8 mouse cellular contexts compared by ENCODE assay signal in the genomic region with DNA sequence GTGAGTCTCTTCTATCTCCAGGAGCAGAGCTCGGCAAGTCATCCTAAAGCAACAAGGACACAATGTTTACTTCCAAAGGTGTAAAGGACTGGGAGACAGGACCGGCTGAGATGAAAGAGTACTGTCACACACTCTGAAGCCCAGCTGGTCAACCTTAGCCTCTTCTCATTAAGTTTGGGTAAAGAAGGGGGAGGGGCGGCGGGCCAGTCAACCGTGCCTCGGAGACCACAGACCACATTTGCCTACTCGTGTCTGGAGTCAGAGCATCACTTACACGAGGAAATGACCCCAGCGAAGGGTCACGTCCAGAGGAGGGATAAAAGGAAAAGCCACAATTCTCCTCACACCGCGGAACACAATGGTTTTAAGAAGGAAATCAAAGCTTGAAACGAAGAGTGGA. TPM values are rescaled to one million over a fixed set of nuclear protein-coding genes. Genes with fewer than 3 reads are reported as not detected.
A peak's percentile ranks its signal among the peaks of the same experiment; 100 is the strongest.
DNase-seq lines count a peak whose midpoint lies in the region; ATAC-seq lines count a peak whose summit lies in the region.

No protein-coding gene starts in this region.

- no peak for ATAC-seq in heart, embryonic 11.5 days (replicated peaks; ENCODE audit: insufficient number of reproducible peaks, low FRiP score, low TSS enrichment)
- no peak for ATAC-seq in hindbrain, embryonic 12.5 days (ENCODE audit: low FRiP score)

- 0 out of 2 replicates have a peak, but pooled peaks cover 2% of the 10 kb centered on the region for H3K36me3 ChIP-seq in heart, embryonic 11.5 days (ENCODE audit: control insufficient read depth, insufficient read depth, low read length)
- no peaks in the 10 kb centered on the region for H3K36me3 ChIP-seq in hindbrain, embryonic 12.5 days
- 0 out of 2 replicates have a peak, but pooled peaks cover 3% of the 10 kb centered on the region for H3K36me3 ChIP-seq in midbrain, embryonic 10.5 days

- no peak for DNase-seq in heart, adult 18-20 months
- DNase-seq in Muller cell, postnatal 12 days (ENCODE audit: inconsistent ontology term), result peak; percentile 27
- peak; percentile 57 for DNase-seq in midbrain, embryonic 10.5 days (ENCODE audit: low spot score)
- no peak for DNase-seq in left cerebral cortex, adult 8-10 months (ENCODE audit: low spot score in 2 of 2)
- DNase-seq in cerebellum, adult 8-10 months, result no peak
- no peak for DNase-seq in frontal cortex, adult 2 months (ENCODE audit: extremely low spot score in 1 of 2, low spot score in 1 of 2)

- peak overlapping the region; percentile 92 for H3K4me2 ChIP-seq in heart, embryonic 11.5 days
- H3K4me2 ChIP-seq in hindbrain, embryonic 12.5 days (replicated peaks), result peak overlapping the region; percentile 86

- peak overlapping the region; percentile 85 for H3K9ac ChIP-seq in heart, embryonic 11.5 days (ENCODE audit: low read depth, low read length)
- H3K9ac ChIP-seq in hindbrain, embryonic 12.5 days, result peak overlapping the region; percentile 85

- H3K27me3 ChIP-seq in heart, embryonic 11.5 days (ENCODE audit: control insufficient read depth, insufficient read depth, low read length), result no peaks in the 10 kb centered on the region
- no peaks in the 10 kb centered on the region for H3K27me3 ChIP-seq in hindbrain, embryonic 12.5 days
- peaks cover 32% of the 10 kb centered on the region for H3K27me3 ChIP-seq in midbrain, embryonic 10.5 days (ENCODE audit: low read depth, poor library complexity, severe bottlenecking)

- peak overlapping the region; percentile 71 for H3K4me3 ChIP-seq in heart, embryonic 11.5 days (ENCODE audit: low read depth, low read length)
- peak overlapping the region; percentile 74 for H3K4me3 ChIP-seq in hindbrain, embryonic 12.5 days
- peak overlapping the region; percentile 85 for H3K4me3 ChIP-seq in midbrain, embryonic 10.5 days

- 2% methylated on average over 13 of the region's 13 CpGs for WGBS in heart, embryonic 11.5 days (ENCODE audit: insufficient replicate concordance)
- WGBS in hindbrain, embryonic 12.5 days, result under 1% methylated on average over 13 of the region's 13 CpGs
- WGBS in midbrain, embryonic 10.5 days, result under 1% methylated on average over 13 of the region's 13 CpGs

- peaks cover 3% of the 10 kb centered on the region; the same call in 1 of the 2 replicates for H3K9me3 ChIP-seq in heart, embryonic 11.5 days (replicated peaks; ENCODE audit: control insufficient read depth, low read length)
- no peaks in the 10 kb centered on the region for H3K9me3 ChIP-seq in hindbrain, embryonic 12.5 days (replicated peaks)
- H3K9me3 ChIP-seq in midbrain, embryonic 10.5 days (replicated peaks), result peaks cover 5% of the 10 kb centered on the region

- peaks cover 40% of the 10 kb centered on the region for H3K4me1 ChIP-seq in heart, embryonic 11.5 days (ENCODE audit: control insufficient read depth, insufficient read depth, low read length)
- peaks cover 49% of the 10 kb centered on the region for H3K4me1 ChIP-seq in hindbrain, embryonic 12.5 days
- peaks cover 51% of the 10 kb centered on the region for H3K4me1 ChIP-seq in midbrain, embryonic 10.5 days

- peak overlapping the region; percentile 89; the same call in 1 of the 2 replicates for H3K27ac ChIP-seq in heart, embryonic 11.5 days (ENCODE audit: low read depth, low read length)
- peak overlapping the region; percentile 91; the same call in 1 of the 2 replicates for H3K27ac ChIP-seq in hindbrain, embryonic 12.5 days
- peak overlapping the region; percentile 95 for H3K27ac ChIP-seq in midbrain, embryonic 10.5 days (replicated peaks)

RNA-seq across cellular contexts. Expression of gene Sh3pxd2a, which starts 1.0 kb away (rescaled TPM):
- polyA plus RNA-seq in heart, embryonic 11.5 days (2014; fragmentation: Nextera tagmentation; extraction: Ambion mirVana), result 6.9 and 10.1 TPM in 2 replicates
- total RNA-seq in heart, adult 18-20 months (2021), result 10 to 100 TPM; 45.5 to 48.7 TPM
- polyA plus RNA-seq in hindbrain, embryonic 12.5 days (2016; fragmentation: Nextera tagmentation; extraction: Ambion mirVana), result 3.9 and 5.4 TPM in 2 replicates
- 1.7 TPM in 2 replicates for polyA plus RNA-seq in midbrain, embryonic 10.5 days (2016; fragmentation: Nextera tagmentation; extraction: Ambion mirVana)
- total RNA-seq in left cerebral cortex, adult 8-10 months (2022), result 10 to 100 TPM; 29.9 to 33.2 (median 31.8) TPM
- polyA plus RNA-seq in frontal cortex, adult 2 months (2012; rRNA removed), result 13.2 and 15.0 TPM in 2 replicates

Comparison
In these comparisons a context has a peak if more than half of its experiments do, and no peak if none do; other contexts are left out.
1. DNase-seq: peak in Muller cell, postnatal 12 days (single experiment) and midbrain, embryonic 10.5 days (single experiment); none in heart, adult 18-20 months (0 of 2), left cerebral cortex, adult 8-10 months (0 of 2), cerebellum, adult 8-10 months (single experiment) and frontal cortex, adult 2 months (0 of 2).
2. Peak in every context shown above with its lines, with median percentiles within 50 percentile points of each other: H3K27ac ChIP-seq and H3K4me3 ChIP-seq.